ENCODE assay signal across 18 mouse cellular contexts in genomic region chr16:95903383-95903913, GRCm38 (mm10).
DNase-seq lines count a peak whose midpoint lies in the region; ATAC-seq and TF ChIP-seq lines count a peak whose summit lies in the region.
"Had no signal": no experiment of that assay in that cellular context is flagged by ENCODE, and none has a peak within 500 bp of the region (broad histone marks: within the 10 kb centered on the region; RNA-seq: fewer than 3 reads in every experiment).

No protein-coding gene starts in this region.

- no peak overlapping the region for H3K4me3 ChIP-seq in kidney, adult 2 months (ENCODE audit: insufficient read depth, low read depth, low read length)
- H3K4me3 ChIP-seq: hindbrain, embryonic 10.5 days; neural tube, embryonic 15.5 days had no signal

- no peaks in the 10 kb centered on the region for H3K4me1 ChIP-seq in kidney, adult 2 months (ENCODE audit: control insufficient read depth, insufficient read depth, low read length)
- H3K4me1 ChIP-seq: neural tube, embryonic 15.5 days had no signal

- DNase-seq in kidney, adult 2 months = peak; percentile 8
- DNase-seq in kidney, adult 8-10 months = no peak
- peak; percentile 1 to 11 for DNase-seq in spleen, postnatal 10 days (ENCODE audit: low spot score in 2 of 2)
- DNase-seq in spleen, postnatal 14 days (ENCODE audit: low spot score in 2 of 2) = no peak
- DNase-seq in Patski (ENCODE audit: low read depth, low spot score) = no peak
- DNase-seq in thymus, postnatal 25 days = peak; percentile 55
- no peak for DNase-seq in cerebellum, postnatal 10 days
- DNase-seq in urinary bladder, postnatal 25 days (ENCODE audit: low spot score) = no peak
- DNase-seq: adrenal gland, postnatal 25 days; cerebellum, adult 8-10 months; kidney, postnatal 10 days had no signal

- CTCF ChIA-PET in Patski (lab: Charles Lee) = no interaction called here

- H3K36me3 ChIP-seq in kidney, adult 2 months (ENCODE audit: control insufficient read depth, insufficient read depth, low read length) = no peaks in the 10 kb centered on the region
- H3K36me3 ChIP-seq: hindbrain, embryonic 10.5 days; neural tube, embryonic 15.5 days had no signal

- no peak overlapping the region for H3K27ac ChIP-seq in kidney, adult 2 months (ENCODE audit: insufficient read depth, low read depth, low read length)
- H3K27ac ChIP-seq: hindbrain, embryonic 10.5 days; liver, embryonic 14.5 days; neural tube, embryonic 15.5 days had no signal

- in situ Hi-C loops in Patski (cut with MboI; ENCODE audit: low pct_unique_long_range_greater_than_20kb) = no loop called here

- no peak for TF ChIP-seq POLR2A in kidney, adult 2 months (IDR thresholded peaks at IDR 0.05; ENCODE audit: low read depth, low read length)

- POLR2A ChIA-PET in Patski (lab: Charles Lee) = no interaction called here

- 58% methylated on average over 3 of the region's 3 CpGs for WGBS in kidney, adult 2 months

- H3K27me3 ChIP-seq in kidney, adult 2 months (replicated peaks; ENCODE audit: control insufficient read depth, insufficient read depth, low read length) = no peaks in the 10 kb centered on the region
- H3K27me3 ChIP-seq in Patski = no peaks in the 10 kb centered on the region
- H3K27me3 ChIP-seq: neural tube, embryonic 15.5 days had no signal

- no peak for TF ChIP-seq CTCF in kidney, adult 2 months (conservative IDR thresholded peaks at IDR 0.05; ENCODE audit: insufficient read depth, insufficient read length, low read depth, low read length)
- TF ChIP-seq CTCF in Patski (IDR thresholded peaks at IDR 0.05) = peak; percentile 14

- no peak for ATAC-seq in Patski
- ATAC-seq: activated CD4-positive, CD25-positive, alpha-beta regulatory T cell, adult 4 months; CD4-positive, CD25-positive, alpha-beta regulatory T cell, adult 4 months; forebrain, embryonic 14.5 days; inflammation-experienced regulatory T-cells, adult 6 months had no signal

Comparison
In these comparisons a context has a peak if more than half of its experiments do, and no peak if none do; other contexts are left out.
1. DNase-seq: peak in kidney, adult 2 months (single experiment), spleen, postnatal 10 days (2 of 2) and thymus, postnatal 25 days (single experiment); none in kidney, adult 8-10 months (0 of 2), spleen, postnatal 14 days (0 of 2), Patski (single experiment), cerebellum, postnatal 10 days (0 of 2) and urinary bladder, postnatal 25 days (single experiment).